Mouse (Mus musculus): ENCODE data around the gene Cdk6.

- no peak for TF ChIP-seq CHD2 (IDR thresholded peaks at IDR 0.05; ENCODE audit: low read length)
- no peak for TF ChIP-seq CTCF (conservative IDR thresholded peaks at IDR 0.05 in 1 of 2, IDR thresholded peaks at IDR 0.05 in 1 of 2; ENCODE audit: low read depth in 2 of 2, low read length in 2 of 2)
- no peak for TF ChIP-seq TBP (conservative IDR thresholded peaks at IDR 0.05; ENCODE audit: low read depth, low read length)
- no peak for TF ChIP-seq NRF1 (IDR thresholded peaks at IDR 0.05; ENCODE audit: low read depth, low read length)
- no peak for TF ChIP-seq ETS1 (conservative IDR thresholded peaks at IDR 0.05; ENCODE audit: low read depth, low read length)
- no peak for TF ChIP-seq SMC3 (IDR thresholded peaks at IDR 0.05; ENCODE audit: low read depth, low read length)
- no peak for TF ChIP-seq ZNF384 (IDR thresholded peaks at IDR 0.05; ENCODE audit: low read depth, low read length)
- TF ChIP-seq POLR2A (IDR thresholded peaks at IDR 0.05; ENCODE audit: low read depth, low read length): peak; percentile 34; the same call in 1 of the 2 replicates
- TF ChIP-seq POLR2AphosphoS2 (IDR thresholded peaks at IDR 0.05; ENCODE audit: low read depth, low read length): no peak
- TF ChIP-seq EP300 (IDR thresholded peaks at IDR 0.05; ENCODE audit: low read length): no peak
- no peak for TF ChIP-seq UBTF (IDR thresholded peaks at IDR 0.05; ENCODE audit: low read depth, low read length)
Measured at GRCm38 (mm10) chr5:3354307-3354706, 13.0 kb downstream of the Cdk6 start.

Measured in CH12.LX (cell line).